Mouse (Mus musculus) erythroid progenitor cell, adult 5-6 weeks (primary cell): ENCODE results near the gene Arhgap4. TPM values are rescaled to one million over a fixed set of nuclear protein-coding genes. Genes with fewer than 3 reads are reported as not detected.

Experiments used
- ATAC-seq: replicated peaks from 2 replicates; pipeline ENCODE4 v1.8.0; 2016; ENCODE audit warnings: moderate number of reproducible peaks, mild to moderate bottlenecking, moderate TSS enrichment, inconsistent platforms; ENCODE audit not compliant: poor library complexity, low FRiP score, severe bottlenecking
- total RNA-seq, 2 experiments: library from RNA; stranded (forward) in 1 of 2; stranded (reverse) in 1 of 2; fragments of 150-400 nt in 1 of 2; fragments of 186-747, 209-891 nt in 1 of 2; gene quantifications; 2 replicates each; pipeline versions ENCODE4 v1.2.3 to v1.2.4; 2015 to 2017; ENCODE audit warnings: low replicate concordance in 2 of 2

Gene Arhgap4
- 12.2 and 16.9 TPM in 2 replicates for total RNA-seq (2015; ENCODE audit: low replicate concordance)
- 14.5 and 21.0 TPM in 2 replicates for total RNA-seq (2017; ENCODE audit: low replicate concordance)

GRCm38 (mm10) chrX:73921823-73922549 lies at the start of gene Arhgap4, which contains the start of gene Naa10:
Arhgap4 (minus strand) TSS chrX:73921870.
Naa10 (minus strand) TSS chrX:73921944.
- ATAC-seq: peak; percentile 99

DNA sequence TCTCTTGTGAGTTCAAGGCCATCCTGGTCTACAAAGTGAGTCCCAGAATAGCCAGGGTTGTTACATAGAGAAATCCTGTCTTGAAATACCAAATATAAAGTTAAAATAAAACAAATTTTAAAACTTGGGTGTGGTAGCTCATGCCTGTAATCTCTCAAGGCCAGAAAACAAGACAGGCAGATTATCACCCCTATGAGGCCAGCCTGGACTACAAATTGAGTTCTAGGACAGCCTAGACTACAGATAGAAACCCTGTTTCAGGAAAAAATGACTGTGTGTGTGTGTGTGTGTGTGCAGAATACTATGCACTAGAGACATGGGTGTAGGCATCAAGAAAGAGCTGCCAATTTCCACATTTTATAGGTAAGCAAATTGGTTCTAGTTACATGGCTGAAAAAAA lies 49.1 kb upstream of the Arhgap4 start:
- peak; percentile 41 for ATAC-seq

- peak; percentile 48 for ATAC-seq
Observed at GRCm38 (mm10) chrX:73969729-73970128, 48.1 kb upstream of the Arhgap4 start.

DNA sequence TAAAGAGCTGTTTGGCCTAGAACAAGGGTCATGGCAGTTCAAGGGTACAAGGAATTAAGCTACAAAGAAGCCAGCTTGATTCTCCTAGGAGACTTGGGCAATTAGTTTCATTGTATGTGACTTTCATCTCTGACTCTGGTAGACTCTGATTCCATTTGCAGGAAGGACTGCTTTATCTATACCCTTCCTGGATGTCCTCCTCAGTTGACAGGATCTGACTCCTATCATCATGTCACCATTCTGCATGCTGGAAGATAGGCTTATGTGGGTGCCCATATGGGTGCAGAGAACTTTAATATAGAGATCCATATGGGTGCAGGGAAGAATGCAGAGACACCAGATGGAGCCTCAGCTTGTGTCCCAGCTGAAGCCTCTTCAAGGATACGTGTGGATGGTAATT lies 47.5 kb upstream of the Arhgap4 start:
- ATAC-seq: 0 out of 2 replicates have a peak, but pooled peaks have one; percentile 6

GRCm38 (mm10) chrX:73967177-73968075 lies 45.8 kb upstream of the Arhgap4 start:
- peak; percentile 60 for ATAC-seq

DNA sequence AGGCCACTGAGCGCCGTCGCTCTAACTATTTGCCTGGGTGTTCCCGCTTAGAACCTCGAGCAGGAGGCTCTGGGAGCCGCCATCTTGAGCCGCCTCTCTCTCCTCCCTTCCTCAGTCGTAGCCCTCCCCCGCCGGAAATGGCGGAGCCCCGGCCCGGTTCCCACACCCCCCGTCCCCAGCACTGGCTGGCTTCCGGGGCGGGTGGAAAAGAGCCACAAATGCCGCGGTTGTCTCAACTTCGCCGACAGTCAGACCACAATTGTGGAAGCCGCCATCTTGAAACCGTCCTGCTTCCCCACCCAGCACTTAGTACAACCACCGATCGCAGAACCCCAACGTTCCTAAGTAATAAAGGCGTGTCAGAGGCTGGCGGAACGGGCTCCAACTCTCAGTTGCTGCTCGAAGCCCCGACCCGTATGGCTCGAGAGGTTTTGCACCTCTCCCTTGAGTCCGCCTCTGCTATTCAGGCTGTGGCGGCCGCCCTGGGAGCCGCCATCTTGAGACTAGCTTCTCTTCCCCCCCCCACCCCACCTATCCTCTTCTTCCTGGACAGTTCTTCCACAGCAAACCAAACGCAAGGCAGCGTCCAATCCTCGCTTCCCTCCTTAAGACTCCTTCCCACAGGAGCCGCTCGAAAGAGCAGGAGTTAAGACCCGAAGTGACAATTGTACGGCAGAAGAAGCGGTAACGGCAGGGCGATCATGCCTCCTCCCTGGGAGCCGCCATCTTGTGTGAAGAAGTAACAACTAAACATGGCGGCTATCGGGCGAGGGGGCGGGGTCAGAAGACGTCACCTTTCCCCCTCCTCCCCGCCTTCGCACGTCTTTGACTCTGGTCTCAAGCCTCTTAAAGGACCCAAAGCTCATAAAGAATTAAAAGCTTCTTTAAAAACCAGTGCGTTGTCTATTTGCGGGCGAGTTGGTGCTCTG lies 44.8 kb upstream of the Arhgap4 start, which contains the start of gene Hcfc1:
Hcfc1 (minus strand) TSS at position 110 of the 929 bp plus-strand sequence.
- peak; percentile 51 for ATAC-seq

GRCm38 (mm10) chrX:73965307-73965706 lies 43.6 kb upstream of the Arhgap4 start:
- no peak for ATAC-seq

GRCm38 (mm10) chrX:73964363-73964762 lies 42.7 kb upstream of the Arhgap4 start:
- peak; percentile 44; the same call in 1 of the 2 replicates for ATAC-seq

- no peak for ATAC-seq
Observed at GRCm38 (mm10) chrX:73954988-73955387, 33.3 kb upstream of the Arhgap4 start.

- ATAC-seq: no peak
Observed at GRCm38 (mm10) chrX:73952603-73953002, 30.9 kb upstream of the Arhgap4 start.

- no peak for ATAC-seq
Observed at GRCm38 (mm10) chrX:73949341-73949740, 27.7 kb upstream of the Arhgap4 start.

DNA sequence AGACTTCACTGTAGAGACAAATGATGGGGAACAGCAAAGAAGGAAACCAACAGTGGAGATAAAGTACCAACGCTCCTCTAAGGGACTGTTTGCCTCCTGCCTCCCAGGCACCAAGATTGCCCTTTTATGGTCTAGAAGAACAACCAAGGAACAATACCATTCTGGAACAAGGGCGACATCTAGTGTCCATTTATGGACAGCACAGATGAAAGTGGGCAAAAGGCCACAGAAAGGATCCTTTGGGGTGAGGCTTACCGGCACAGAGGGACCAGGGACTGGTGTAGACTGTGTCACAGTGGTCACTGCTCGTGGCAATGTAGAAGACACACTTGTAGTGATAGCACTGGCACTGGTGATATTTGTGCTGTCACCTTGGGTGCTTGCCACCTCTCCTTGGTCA lies 27.0 kb upstream of the Arhgap4 start:
- ATAC-seq: peak; percentile 65

DNA sequence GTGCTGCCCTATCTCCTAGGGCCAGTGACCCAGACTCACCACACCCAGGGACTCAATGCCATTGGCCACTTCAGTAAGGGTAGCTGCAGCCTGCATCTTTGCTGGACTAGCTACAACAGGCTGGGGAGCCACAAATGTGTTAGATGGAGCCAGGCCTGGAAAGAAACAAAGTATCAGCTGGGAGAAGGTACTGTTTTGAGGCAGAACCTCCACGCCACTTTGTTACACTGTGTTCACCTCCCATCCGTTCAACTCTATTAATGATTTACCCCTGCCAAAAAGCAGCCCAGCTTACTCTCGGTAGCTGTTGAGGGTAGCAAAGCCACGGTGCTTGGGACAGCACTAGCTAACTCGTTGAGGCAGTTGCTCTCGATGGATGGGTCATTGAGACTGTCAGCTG lies 25.2 kb upstream of the Arhgap4 start:
- ATAC-seq: no peak

DNA sequence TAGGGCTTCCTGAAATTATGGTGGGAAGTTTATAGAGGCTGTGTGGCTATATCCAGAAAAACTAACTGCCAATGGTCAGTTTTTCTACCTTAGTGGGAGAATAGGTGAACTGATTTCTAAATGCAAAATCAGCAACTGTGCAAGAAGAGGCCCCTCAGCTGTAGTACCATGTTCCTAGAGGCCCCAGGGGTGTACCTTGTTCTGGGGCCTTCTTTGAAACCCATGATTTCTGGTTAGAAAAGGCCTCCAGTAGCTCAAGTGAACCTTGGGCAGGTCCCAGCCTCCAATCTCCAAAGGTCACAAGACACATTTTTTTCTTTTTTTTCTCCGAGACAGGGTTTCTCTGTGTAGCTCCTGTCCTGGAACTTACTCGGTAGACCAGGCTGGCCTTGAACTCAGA lies 20.6 kb upstream of the Arhgap4 start:
- no peak for ATAC-seq

- no peak for ATAC-seq
Observed at GRCm38 (mm10) chrX:73941860-73942259, 20.2 kb upstream of the Arhgap4 start.

DNA sequence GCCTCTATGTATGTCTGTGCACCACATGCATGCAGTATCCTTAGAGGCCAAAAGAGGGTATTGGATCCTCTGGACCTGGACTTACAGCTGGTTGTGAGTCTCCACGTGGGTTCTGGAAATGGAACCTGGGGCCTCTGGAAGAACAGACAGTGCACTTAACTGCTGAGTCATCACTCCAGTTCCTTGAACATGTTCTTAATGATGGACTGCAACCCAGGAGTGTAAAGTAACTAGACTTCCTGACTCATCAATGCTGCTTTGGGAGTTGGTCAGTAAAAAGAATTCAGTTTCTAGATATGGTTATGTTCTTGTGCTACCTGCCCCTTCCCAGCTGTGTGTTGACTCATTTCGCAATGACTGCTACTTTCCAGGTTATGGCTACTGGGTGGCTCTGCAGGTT lies 10.2 kb upstream of the Arhgap4 start:
- ATAC-seq: no peak

DNA sequence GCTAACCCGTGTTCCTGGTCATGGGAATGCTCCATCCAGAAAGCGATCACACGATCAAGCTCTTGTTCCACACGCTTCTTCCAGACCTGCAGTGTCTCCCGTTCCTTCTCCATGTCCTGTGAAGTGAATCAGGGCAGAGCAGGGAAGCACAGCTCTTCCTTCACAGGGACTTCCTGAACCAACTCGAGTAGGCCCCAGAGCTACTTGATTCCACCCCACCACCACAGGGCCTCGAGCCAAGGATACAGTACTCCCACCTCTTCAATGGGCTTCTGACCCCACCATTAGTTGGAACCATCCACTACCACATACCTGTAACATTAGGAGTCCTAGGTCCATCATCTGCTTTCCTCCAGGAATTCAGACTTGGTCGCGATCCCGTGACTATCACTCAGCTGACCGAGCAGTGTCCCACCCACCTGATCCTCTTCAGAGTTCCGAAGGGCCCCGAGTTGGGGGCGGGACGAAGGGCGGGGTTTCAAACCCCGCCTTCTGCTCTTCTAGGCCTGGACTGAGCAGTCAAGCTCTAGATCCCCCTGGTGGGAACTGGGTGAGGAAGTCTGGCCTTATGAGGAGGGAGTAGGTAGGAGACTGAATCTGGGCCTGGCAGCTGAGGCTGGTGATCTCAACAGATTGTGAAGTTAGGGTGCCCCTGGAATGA lies 8.9 kb upstream of the Arhgap4 start, which contains the start of gene Renbp:
Renbp (minus strand) TSS at position 449 of the 661 bp plus-strand sequence.
- ATAC-seq: no peak; the same call in 1 of the 2 replicates

GRCm38 (mm10) chrX:73922550-73922882 lies 846 bp upstream of the Arhgap4 start:
- ATAC-seq: no peak

- peak; percentile 10; the same call in 1 of the 2 replicates for ATAC-seq
Observed at GRCm38 (mm10) chrX:73921285-73921822, 316 bp downstream of the Arhgap4 start.
